Mouse (Mus musculus) embryonic facial prominence, embryonic 12.5 days (tissue): ENCODE data around the gene Liph. TPM values are rescaled to one million over a fixed set of nuclear protein-coding genes. Genes with fewer than 3 reads are reported as not detected.
"Not testable (repeated sequence)": the region's sequence is repeated elsewhere in the genome, so short reads cannot be mapped to it uniquely, and the experiment has no call there.

Experiments
- ATAC-seq: fragments of 200-750 bp; cut with Nextera tagmentation; 2 replicates; pipeline ENCODE4 v1.8.0; 2017; ENCODE audit not compliant: insufficient number of reproducible peaks, insufficient read depth, low FRiP score, low TSS enrichment
- H3K27ac ChIP-seq: fragments of 300-500 bp; sonication (generic); 2 replicates; pipeline ENCODE4 v1.5.1; 2016; ENCODE audit warnings: mild to moderate bottlenecking
- H3K27me3 ChIP-seq: fragments of 300-500 bp; sonication (generic); 2 replicates; pipeline ENCODE4 v1.6.1; 2016; ENCODE audit warnings: mild to moderate bottlenecking, moderate library complexity
- H3K36me3 ChIP-seq: fragments of 300-500 bp; sonication (generic); 2 replicates; pipeline ENCODE4 v1.6.1; 2016; ENCODE audit warnings: mild to moderate bottlenecking
- H3K4me1 ChIP-seq: fragments of 300-500 bp; sonication (generic); 2 replicates; pipeline ENCODE4 v1.6.1; 2016
- H3K4me2 ChIP-seq: fragments of 300-500 bp; sonication (generic); replicated peaks from 2 replicates; pipeline ENCODE4 v1.6.1; 2016; ENCODE audit warnings: mild to moderate bottlenecking, moderate library complexity
- H3K4me3 ChIP-seq: fragments of 300-500 bp; sonication (generic); 2 replicates; pipeline ENCODE4 v1.5.1; 2016; ENCODE audit warnings: mild to moderate bottlenecking
- H3K9ac ChIP-seq: fragments of 300-500 bp; sonication (generic); 2 replicates; pipeline ENCODE4 v1.6.1; 2016; ENCODE audit warnings: mild to moderate bottlenecking, moderate library complexity
- H3K9me3 ChIP-seq: fragments of 300-500 bp; sonication (generic); 2 replicates; pipeline ENCODE4 v1.6.1; 2016; ENCODE audit warnings: mild to moderate bottlenecking, moderate library complexity
- WGBS: fragments of 180-500 bp; shearing (Covaris S2); methylation state at CpG from one replicate; pipeline ENCODE4 v1.1.7; 2016; 5-methylcytosine and 5-hydroxymethylcytosine counted together
- polyA plus RNA-seq: library from polyadenylated mRNA; unstranded; fragments of >200 nt; fragmentation: Nextera tagmentation; extraction: Ambion mirVana; gene quantifications from 2 replicates; pipeline ENCODE4 v1.2.1, GENCODE M21; 2016

Gene Liph
- polyA plus RNA-seq, 1 experiment from 2014 or later: 0.28 TPM

DNA sequence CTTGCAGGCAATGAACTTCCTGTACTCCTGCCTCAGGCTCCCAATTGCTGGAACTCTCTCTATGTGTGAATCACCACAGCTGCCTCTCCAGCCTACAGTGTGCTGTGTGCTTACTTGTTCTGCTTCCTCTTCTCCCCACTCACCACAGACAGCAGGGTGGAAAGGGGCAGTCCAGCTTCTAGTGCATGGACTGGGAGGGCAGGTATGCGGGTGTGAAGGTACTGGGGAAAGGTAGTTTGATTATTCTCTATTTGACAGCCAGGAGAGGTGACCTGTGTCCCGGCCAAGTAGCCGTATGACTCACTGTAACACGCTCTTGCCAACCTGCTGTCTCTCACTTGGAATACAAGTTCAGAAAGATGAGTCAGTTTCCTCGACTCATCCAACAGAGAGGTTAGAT lies 2.6 kb upstream of the Liph start:
- Histone ChIP-seq H3K27me3 (no peaks in the 10 kb centered on the region), H3K4me3 (no peak overlapping the region), H3K4me1 (peaks cover 3% of the 10 kb centered on the region; the same call in 1 of the 2 replicates), H3K9ac (no peak overlapping the region), H3K9me3 (no peaks in the 10 kb centered on the region), H3K36me3 (no peaks in the 10 kb centered on the region), H3K27ac (no peak overlapping the region), H3K4me2 (no peak overlapping the region)
- 83% methylated on average over 5 of the region's 5 CpGs for whole genome bisulfite sequencing
- no peak for ATAC-seq

DNA sequence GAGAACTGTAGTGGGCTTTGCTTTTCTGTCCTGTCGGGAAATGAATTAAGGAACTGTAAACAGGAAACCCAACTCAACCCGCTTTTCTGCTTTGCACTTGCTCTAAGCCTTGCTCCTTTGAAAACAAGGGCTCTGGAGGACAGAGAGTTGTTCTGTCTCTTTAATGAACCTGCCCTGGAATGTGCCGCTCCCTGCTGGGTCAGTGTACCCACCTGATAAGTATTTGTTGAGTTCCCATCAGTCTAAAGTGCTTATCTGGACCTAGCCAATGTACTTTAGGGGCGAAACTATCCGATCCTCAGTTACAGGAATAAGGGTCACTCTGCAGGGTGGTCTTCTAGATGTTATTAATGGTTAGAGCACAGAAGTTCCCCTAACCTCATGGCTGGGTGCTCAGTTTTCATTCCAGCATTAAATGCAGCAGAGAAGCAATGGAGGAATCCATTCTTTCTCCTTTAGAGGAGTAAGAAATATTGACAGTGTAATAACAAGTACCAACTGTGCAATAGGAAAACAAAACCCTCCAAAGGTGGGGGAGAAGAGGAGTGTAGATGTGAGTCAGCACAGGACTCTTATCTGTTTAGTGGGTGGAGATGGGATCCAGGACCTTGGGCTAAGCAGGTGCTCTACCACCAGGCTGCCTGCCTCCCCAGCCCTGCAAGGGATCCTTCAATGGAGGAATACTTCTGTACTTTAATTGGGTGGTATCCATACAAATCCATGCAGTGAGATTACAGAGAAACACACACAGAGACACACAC lies 1.6 kb upstream of the Liph start:
- WGBS: 50% methylated on average over 5 of the region's 5 CpGs
- Histone ChIP-seq H3K4me1 (peaks cover 3% of the 10 kb centered on the region; the same call in 1 of the 2 replicates), H3K36me3 (no peaks in the 10 kb centered on the region), H3K9ac (no peak overlapping the region), H3K4me2 (no peak overlapping the region), H3K4me3 (no peak overlapping the region), H3K27ac (no peak overlapping the region), H3K27me3 (no peaks in the 10 kb centered on the region), H3K9me3 (no peaks in the 10 kb centered on the region)
- no peak for ATAC-seq

DNA sequence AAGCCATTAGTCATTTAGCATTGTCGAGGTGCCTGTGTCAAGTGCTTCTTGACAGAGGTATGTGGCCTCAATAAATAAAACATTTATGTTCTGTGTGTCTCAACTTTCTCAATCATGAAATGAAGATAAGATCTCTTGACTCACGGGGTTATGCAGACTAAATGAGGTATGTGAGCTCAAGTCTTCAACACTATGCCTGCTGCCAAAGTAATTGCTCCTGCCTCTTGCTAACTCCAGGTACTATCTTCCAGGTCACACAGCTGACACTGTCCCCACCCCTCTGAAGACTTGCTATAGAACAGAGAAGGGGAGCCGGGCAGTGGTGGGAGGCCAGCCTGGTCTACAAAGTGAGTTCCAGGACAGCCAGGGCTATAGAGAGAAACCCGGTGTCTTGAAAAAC lies 939 bp upstream of the Liph start:
- ATAC-seq: no peak
- WGBS: 50% methylated on average over 4 of the region's 4 CpGs

GRCm38 (mm10) chr16:21991774-21992173 lies 3.7 kb downstream of the Liph start:
- peaks cover 3% of the 10 kb centered on the region; the same call in 1 of the 2 replicates for H3K4me1 ChIP-seq
- no peak for ATAC-seq
- H3K9me3 ChIP-seq: no peaks in the 10 kb centered on the region
- no peak overlapping the region for H3K9ac ChIP-seq
- H3K27ac ChIP-seq: no peak overlapping the region
- H3K4me3 ChIP-seq: no peak overlapping the region
- WGBS: 86% methylated on average over 2 of the region's 2 CpGs
- H3K4me2 ChIP-seq: no peak overlapping the region
- no peaks in the 10 kb centered on the region for H3K27me3 ChIP-seq
- no peaks in the 10 kb centered on the region for H3K36me3 ChIP-seq

More for the DNA sequence above, 939 bp upstream of the Liph start:
- Histone ChIP-seq H3K9ac (no peak overlapping the region), H3K4me1 (peaks cover 3% of the 10 kb centered on the region; the same call in 1 of the 2 replicates), H3K36me3 (no peaks in the 10 kb centered on the region), H3K27ac (no peak overlapping the region), H3K27me3 (no peaks in the 10 kb centered on the region), H3K4me2 (no peak overlapping the region), H3K9me3 (no peaks in the 10 kb centered on the region), H3K4me3 (no peak overlapping the region)

DNA sequence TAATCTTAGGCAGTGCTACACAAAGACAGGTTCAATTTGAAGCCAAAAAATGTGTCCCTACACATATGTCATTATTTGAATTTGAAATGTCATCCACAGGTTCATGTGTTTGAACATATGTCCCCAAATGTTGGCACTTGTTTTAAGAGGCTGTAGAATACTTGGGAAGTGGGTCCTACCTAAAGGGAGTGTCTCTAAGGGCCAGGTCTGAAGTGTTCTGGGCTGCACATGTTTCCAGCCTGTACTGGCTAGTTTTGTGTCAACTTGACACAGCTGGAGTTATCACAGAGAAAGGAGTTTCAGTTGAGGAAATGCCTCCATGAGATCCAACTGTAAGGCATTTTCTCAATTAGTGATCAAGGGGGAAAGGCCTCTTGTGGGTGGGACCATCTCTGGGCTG lies 4.6 kb downstream of the Liph start:
- H3K9me3 ChIP-seq, H3K4me2 ChIP-seq, H3K4me1 ChIP-seq, H3K27ac ChIP-seq, H3K27me3 ChIP-seq, H3K9ac ChIP-seq, H3K36me3 ChIP-seq, ATAC-seq, H3K4me3 ChIP-seq: not testable (repeated sequence)

- WGBS: 44% methylated on average over 5 of the region's 5 CpGs
- no peaks in the 10 kb centered on the region for H3K9me3 ChIP-seq
- H3K27ac ChIP-seq: no peak overlapping the region
- no peak overlapping the region for H3K4me3 ChIP-seq
- H3K4me1 ChIP-seq: no peaks in the 10 kb centered on the region
- no peak overlapping the region for H3K9ac ChIP-seq
- no peak overlapping the region for H3K4me2 ChIP-seq
- H3K36me3 ChIP-seq: no peaks in the 10 kb centered on the region
- H3K27me3 ChIP-seq: no peaks in the 10 kb centered on the region
- ATAC-seq: no peak
These were observed 7.5 kb downstream of the Liph start for GRCm38 (mm10) chr16:21987956-21988355.

DNA sequence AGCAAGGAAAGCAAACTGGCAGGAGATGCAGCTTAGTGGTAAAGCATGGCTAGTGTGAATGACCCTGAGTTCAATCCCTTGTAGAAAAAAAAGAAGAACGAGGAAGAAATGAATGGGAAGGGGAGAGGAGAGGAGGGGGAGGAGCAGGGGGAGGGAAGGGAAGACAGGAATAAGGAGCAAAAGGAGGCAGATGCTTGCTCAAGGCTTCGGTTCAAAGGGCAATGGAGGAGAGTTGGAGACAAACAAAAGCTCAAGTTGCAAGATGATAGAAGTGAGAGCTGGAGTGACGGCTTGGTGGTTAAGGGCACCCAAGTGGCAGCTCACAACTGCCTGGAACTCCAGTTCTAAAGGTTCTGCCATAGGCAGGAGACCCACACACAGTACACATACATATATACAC lies 9.3 kb downstream of the Liph start:
- no peak for ATAC-seq
- no peaks in the 10 kb centered on the region for H3K9me3 ChIP-seq
- no peak overlapping the region for H3K27ac ChIP-seq
- no peak overlapping the region for H3K9ac ChIP-seq
- H3K4me1 ChIP-seq: no peaks in the 10 kb centered on the region
- H3K27me3 ChIP-seq: no peaks in the 10 kb centered on the region
- no peak overlapping the region for H3K4me3 ChIP-seq
- H3K4me2 ChIP-seq: no peak overlapping the region
- 44% methylated on average over 3 of the region's 3 CpGs for WGBS
- H3K36me3 ChIP-seq: no peaks in the 10 kb centered on the region

GRCm38 (mm10) chr16:21984091-21984490 lies 11.4 kb downstream of the Liph start:
- H3K36me3 ChIP-seq: no peaks in the 10 kb centered on the region
- ATAC-seq: no peak
- 86% methylated on average over 12 of the region's 12 CpGs for WGBS

GRCm38 (mm10) chr16:21983581-21983980 lies 11.9 kb downstream of the Liph start:
- Histone ChIP-seq H3K27me3 (no peaks in the 10 kb centered on the region), H3K36me3 (no peaks in the 10 kb centered on the region), H3K9ac (no peak overlapping the region), H3K4me3 (no peak overlapping the region), H3K4me1 (no peaks in the 10 kb centered on the region), H3K9me3 (no peaks in the 10 kb centered on the region), H3K4me2 (no peak overlapping the region), H3K27ac (no peak overlapping the region)
- no peak for ATAC-seq
- 93% methylated on average over 4 of the region's 4 CpGs for WGBS

More at GRCm38 (mm10) chr16:21984091-21984490, 11.4 kb downstream of the Liph start:
- no peaks in the 10 kb centered on the region for H3K9me3 ChIP-seq
- H3K9ac ChIP-seq: no peak overlapping the region
- no peak overlapping the region for H3K27ac ChIP-seq
- H3K4me2 ChIP-seq: no peak overlapping the region
- H3K4me1 ChIP-seq: no peaks in the 10 kb centered on the region
- no peak overlapping the region for H3K4me3 ChIP-seq
- H3K27me3 ChIP-seq: no peaks in the 10 kb centered on the region

- H3K27me3 ChIP-seq: no peaks in the 10 kb centered on the region
- H3K4me1 ChIP-seq: no peaks in the 10 kb centered on the region
- no peaks in the 10 kb centered on the region for H3K36me3 ChIP-seq
- 94% methylated on average over 9 of the region's 9 CpGs for WGBS
- no peak overlapping the region for H3K9ac ChIP-seq
- no peaks in the 10 kb centered on the region for H3K9me3 ChIP-seq
- no peak overlapping the region for H3K4me3 ChIP-seq
- no peak for ATAC-seq
- no peak overlapping the region for H3K27ac ChIP-seq
- H3K4me2 ChIP-seq: no peak overlapping the region
These were observed 12.3 kb downstream of the Liph start for GRCm38 (mm10) chr16:21983146-21983545.

GRCm38 (mm10) chr16:21977347-21977746 lies 18.1 kb downstream of the Liph start:
- Histone ChIP-seq H3K4me1 (peaks cover 6% of the 10 kb centered on the region), H3K4me2 (no peak overlapping the region), H3K36me3 (no peaks in the 10 kb centered on the region), H3K27ac (no peak overlapping the region), H3K4me3 (no peak overlapping the region), H3K27me3 (peaks cover 11% of the 10 kb centered on the region), H3K9ac (no peak overlapping the region), H3K9me3 (no peaks in the 10 kb centered on the region)
- WGBS: 53% methylated on average over 5 of the region's 5 CpGs
- ATAC-seq: no peak

DNA sequence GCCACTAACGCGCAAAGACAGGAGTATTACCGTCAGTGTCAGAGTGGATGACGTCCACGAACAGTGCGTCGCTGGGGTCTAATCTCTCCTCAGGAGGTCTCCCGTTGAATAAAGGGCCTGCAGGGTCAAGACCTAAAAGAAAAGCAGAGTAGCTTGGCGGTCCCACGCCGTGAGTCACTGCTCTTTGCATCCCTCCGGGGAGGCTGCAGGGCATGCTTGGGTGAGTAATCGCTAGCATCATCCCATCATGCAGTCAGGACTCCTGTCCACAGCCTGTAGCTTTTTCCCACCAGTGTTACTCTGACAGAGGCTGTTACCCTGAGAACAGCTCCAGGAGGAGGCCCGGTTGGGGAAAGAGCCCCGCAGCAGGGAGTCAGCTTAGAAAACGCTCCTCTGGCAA lies 19.3 kb downstream of the Liph start:
- Histone ChIP-seq H3K9me3 (no peaks in the 10 kb centered on the region), H3K27me3 (peaks cover 11% of the 10 kb centered on the region), H3K27ac (no peak overlapping the region), H3K4me3 (no peak overlapping the region), H3K4me1 (peaks cover 6% of the 10 kb centered on the region), H3K9ac (peak overlapping the region; percentile 31; the same call in 1 of the 2 replicates), H3K4me2 (peak overlapping the region; percentile 38), H3K36me3 (no peaks in the 10 kb centered on the region)
- 4% methylated on average over 16 of the region's 16 CpGs for WGBS
- no peak for ATAC-seq
